Mouse (Mus musculus) megakaryocyte, adult 5-6 weeks (primary cell): ENCODE results near the gene Actr2. TPM values are rescaled to one million over a fixed set of nuclear protein-coding genes. Genes with fewer than 3 reads are reported as not detected.
"Not testable (repeated sequence)": the region's sequence is repeated elsewhere in the genome, so short reads cannot be mapped to it uniquely, and the experiment has no call there.

Source experiments
- ATAC-seq: 2 replicates; pipeline ENCODE4 v1.8.0; 2016; ENCODE audit warnings: mild to moderate bottlenecking, inconsistent platforms; ENCODE audit not compliant: poor library complexity, severe bottlenecking
- total RNA-seq, 2 experiments: library from RNA; stranded (forward) in 1 of 2; stranded (reverse) in 1 of 2; fragments of 153-499, 151-499 nt in 1 of 2; fragments of 221-1000, 200-1000 nt in 1 of 2; gene quantifications; 2 replicates each; pipeline versions ENCODE4 v1.2.3 to v1.2.4; 2015 to 2017

Gene Actr2
- total RNA-seq (2015) (366 and 385 TPM in 2 replicates), total RNA-seq (2017) (356 and 454 TPM in 2 replicates)

DNA sequence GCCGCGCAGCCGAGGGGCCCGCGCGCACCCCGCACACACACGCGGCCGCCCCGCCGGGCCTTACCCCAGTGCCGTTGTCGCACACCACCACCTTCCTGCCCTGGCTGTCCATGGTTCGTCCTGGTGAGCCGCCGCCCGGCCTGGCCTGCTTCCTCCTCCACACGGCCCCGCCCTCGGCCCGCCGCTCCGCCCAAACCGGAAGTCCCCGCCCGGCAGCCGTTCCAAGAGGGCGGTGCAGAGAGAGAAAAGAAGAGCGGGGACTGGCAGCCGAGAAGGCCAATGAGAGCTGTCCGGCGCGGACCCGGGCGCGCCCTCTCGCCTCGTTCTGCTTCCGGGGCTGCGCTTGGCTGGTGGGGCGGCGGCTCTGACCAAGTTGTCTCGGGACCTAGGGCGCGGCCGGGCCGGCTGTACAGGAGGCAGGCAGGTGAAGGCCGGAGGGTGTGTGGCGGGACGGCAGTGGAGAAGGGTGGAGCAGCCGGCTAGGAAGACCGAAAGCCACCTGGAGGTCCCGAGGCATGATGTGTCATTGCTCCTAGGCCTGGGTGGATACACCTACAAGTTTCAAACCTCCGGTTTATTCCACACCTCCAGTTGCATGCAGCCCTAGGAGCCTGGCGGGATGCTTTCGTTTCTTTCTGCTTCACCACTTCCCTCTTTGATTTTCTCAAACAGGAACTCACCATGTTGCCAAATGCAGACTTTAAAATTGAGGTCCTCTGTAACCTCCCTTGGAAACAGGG, at the start of gene Actr2:
Gene Actr2 (minus strand): TSS at position 173 of the 740 bp plus-strand sequence.
- ATAC-seq: peak; percentile 84

DNA sequence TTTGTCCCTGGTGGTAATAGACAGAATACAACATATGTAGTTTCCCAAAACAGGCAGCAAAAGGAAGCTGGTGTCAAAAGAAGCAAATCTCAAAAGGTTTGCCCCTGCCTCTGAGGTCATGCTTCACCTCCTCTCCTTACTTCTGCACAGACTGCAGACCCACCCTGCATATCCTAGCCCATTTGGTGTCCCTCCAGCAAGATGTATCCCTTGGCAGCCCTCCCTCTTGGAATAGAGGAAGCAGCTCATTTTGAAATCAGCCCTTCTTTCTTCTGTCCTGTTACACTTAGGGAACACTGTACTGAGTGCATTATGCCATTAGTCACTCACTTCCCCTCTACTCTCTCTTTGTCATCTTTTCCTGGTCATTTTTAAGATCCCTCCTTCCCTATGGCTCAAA, 46.2 kb upstream of the Actr2 start:
- ATAC-seq: peak; percentile 96

DNA sequence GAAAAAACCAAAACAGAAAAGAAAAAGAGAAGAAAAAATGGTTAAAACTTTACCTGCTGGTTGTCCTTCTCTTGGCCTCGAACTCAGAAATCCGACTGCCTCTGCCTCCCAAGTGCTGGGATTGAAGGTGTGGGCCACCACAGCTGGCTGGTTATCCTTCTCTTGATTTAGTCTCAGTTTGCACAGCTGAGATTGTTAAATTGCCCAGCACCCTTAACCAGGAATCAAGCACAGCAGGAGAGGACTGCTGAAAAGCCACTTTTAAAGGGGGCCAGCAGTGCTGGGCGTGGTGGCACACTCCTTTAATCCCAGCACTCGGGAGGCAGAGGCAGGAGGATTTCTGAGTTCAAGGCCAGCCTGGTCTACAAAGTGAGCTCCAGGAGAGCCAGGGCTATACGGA, 40.8 kb upstream of the Actr2 start:
- not testable (repeated sequence) for ATAC-seq

DNA sequence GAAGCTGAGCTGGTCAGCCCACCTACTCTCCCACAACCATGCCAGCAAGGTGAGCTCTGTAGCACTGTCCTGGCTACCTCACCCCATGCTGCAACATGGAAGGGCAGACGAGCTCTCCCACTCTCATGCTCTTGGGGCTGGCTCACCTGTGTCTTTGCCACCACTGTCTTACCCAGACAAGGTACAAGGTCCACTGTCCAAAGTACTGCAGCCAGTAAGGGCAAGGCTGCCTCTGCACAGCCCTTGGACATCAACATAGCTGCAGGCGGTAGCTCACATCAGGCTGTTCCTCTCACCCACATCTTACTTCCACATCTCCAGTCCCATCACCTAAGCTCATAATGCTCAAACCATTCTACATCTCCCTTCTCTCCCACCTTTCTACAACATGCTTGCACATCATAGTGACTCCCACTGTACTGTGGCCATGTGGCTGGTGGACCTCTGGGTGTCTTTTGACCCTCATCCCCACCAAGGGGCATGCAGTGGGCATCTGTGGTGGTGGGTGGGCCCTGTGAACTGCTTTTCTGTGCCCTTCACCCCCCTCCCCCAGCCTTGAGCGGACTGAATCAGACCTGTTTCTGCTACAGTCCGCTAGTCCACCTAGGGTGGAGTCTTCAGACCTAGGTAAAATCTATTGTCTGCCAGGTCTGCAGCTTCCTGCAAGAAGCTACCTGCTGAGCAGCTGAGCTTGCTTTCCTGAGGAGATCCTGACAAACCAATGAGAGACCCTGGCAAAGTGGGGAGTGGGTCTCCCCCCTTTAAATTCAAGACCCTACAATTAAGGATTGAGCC, 39.6 kb upstream of the Actr2 start:
- ATAC-seq: no peak

DNA sequence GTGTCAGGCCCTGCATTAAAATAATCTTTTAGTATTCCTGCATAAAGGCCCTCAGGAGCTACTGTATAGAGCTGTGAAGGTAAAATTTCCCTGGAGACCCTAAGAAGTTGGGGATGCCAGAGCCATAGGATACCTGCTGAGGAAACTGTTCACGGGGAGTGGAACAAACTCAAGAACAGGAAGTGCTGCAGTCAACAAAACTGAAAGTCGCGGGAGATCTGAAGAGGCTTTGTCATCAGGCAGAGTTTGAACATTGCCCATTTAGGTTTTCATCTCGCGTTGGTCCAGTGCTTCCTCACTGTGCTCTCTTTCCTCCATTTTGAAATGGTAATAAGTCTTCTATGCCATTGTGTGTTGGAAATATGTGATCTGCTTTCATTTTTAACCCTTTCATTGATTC, 38.6 kb upstream of the Actr2 start:
- peak; percentile 77 for ATAC-seq

- ATAC-seq: no peak
Measured at GRCm38 (mm10) chr11:20149936-20150335, 37.2 kb upstream of the Actr2 start.

DNA sequence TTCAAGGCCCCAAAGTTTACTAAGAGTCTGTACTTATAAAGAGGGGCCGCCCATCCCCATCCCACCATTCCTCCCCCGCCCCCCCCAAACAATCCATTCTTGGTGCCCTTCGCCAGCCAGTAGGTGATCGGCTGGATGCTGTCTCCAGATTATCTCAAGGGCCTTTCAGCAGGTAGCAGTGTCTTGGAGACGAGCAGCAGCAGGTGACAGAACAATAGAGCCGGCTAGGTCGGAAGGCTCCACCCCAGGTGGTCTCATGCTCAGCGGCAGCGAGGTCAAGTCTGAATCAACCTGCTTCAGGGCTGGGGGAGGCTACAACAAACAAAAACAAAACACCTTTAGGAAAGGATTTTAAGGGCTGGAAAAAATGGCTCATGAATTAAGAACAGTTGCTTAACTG, 32.7 kb upstream of the Actr2 start:
- no peak for ATAC-seq

DNA sequence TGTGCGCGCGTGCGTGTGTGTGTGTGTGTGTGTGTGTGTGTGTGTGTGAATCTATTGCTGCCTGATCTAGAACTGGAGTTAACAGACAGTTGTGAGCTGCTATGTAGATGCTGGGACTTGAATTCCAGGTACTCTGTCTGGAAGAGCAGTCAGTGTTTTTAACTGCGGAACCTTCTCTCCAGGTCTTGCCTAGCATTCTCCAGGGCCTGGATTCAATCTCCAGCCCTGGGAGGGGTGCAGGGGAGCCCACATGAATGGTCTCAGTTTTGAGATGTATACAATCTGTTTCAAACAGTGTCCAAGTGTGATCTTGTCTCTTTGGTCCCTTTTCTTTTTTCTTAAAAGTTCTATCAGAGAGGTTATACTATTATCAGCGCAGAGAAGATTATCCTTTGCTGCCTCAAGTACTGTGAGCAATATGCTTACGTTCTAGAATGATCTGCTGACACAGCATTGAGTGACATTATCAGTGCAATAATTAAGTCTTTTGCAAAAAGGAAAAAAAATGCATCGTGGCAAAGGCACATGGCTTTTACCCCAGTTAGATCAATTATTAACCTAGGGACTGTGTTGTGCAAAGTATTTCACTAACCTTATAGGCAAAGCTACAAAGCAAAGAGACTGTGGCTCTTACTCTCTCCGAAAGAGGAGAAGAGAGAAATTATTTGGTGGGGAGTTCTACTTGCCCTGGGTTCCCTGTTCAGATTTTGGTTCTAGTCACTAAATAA, 32.0 kb upstream of the Actr2 start:
- ATAC-seq: no peak

- 0 out of 2 replicates have a peak, but pooled peaks have one; percentile 47 for ATAC-seq
Measured at GRCm38 (mm10) chr11:20143687-20144086, 31.0 kb upstream of the Actr2 start.

DNA sequence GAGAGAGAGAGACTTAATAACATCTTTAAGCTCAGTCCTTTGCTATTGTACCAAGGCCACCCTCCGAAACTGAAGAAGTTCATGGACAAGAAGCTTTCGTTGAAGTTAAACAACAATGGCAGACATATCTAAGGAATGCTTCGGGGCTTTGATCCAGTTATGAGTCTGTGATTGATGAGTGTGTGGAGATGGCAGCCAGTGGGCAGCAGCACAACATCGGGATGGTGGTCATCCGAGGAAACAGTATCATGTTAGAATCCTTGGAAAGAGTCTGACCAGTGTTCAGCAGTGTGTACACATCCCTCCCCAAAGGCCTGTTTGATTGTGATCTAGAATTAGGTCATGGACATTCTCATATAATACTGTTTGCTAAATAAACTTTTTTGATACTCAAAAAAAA, 29.8 kb upstream of the Actr2 start:
- no peak for ATAC-seq

GRCm38 (mm10) chr11:20140286-20140685, 27.6 kb upstream of the Actr2 start:
- ATAC-seq: no peak

DNA sequence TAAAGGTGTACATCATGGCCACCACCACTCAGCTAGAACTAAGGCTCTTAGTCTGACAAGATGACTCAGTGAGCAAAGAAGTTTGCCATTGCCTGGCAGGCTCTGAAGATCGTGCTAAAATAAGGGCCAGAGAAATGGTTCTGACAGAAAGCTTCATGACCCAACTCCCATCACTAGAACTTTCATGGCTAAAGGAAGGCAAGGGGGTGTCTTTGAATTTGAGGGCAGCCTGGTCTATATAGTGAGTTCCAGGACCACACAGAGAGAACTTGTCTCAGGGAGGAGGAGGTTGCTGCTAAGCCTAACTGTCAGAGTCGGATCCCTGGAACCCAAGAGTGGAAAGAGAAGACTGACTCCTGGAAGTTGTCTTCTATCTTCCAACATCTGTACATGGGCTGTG, 27.0 kb upstream of the Actr2 start:
- ATAC-seq: no peak

- no peak for ATAC-seq
Measured at GRCm38 (mm10) chr11:20138498-20139208, 25.9 kb upstream of the Actr2 start.

DNA sequence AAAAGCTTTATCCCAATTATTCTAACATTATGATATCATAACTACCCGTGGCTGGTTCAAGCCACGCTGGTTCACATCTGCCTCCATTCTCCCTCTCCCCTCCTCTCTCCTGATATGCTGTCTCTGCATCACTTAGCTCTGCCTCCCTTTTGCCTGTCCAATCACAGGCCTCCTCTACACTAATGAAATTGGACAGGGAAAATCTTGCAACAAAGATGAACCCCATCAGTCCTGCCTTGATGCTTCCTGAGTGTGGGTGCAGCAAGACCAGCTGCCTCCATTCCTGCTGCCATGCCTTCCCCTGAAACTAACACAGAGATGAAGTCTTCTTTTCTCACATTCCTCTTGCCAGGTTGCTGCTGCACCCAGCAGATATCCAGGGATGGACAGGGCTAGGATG, 25.2 kb upstream of the Actr2 start:
- ATAC-seq: no peak

DNA sequence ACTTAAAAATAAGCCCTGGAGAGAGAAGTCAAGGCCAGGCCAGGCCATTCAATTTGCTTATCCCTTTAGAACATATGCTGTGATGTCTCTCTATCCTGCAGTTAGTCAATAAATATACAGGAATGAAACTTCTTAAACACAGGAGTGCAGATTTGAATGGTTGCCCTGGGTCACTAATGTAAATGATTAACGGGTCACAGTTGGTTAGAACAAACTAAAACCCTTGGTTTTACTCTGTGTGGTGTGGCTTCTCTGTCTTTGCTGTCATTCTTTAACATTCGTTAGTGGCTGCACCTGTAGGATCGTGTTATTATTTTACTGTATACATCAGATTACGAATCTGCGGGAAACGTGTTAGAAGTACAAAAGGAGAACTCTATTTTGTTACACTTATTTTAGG, 23.6 kb upstream of the Actr2 start:
- no peak for ATAC-seq

DNA sequence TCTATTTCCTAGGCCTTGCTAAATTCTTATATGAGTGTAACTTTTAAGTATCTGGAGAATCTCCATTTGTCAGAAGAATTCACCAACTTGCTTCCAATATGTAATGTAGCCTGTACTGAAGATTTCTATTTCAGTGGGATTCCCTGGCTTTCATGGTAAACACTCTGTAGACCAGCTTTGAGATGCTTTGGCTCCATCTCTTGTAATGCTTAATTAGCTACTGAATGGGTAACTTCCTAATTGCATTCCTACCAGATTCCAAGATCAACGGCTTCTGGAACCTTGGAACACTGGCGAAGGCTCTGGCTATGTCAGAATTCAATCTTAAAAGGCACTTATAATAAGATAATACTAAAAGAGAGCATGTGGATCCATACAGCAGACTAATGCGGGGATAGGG, 22.2 kb upstream of the Actr2 start:
- ATAC-seq: not testable (repeated sequence)

- no peak for ATAC-seq
Measured at GRCm38 (mm10) chr11:20133721-20134120, 21.0 kb upstream of the Actr2 start.

- ATAC-seq: peak; percentile 100
Measured at GRCm38 (mm10) chr11:20132955-20133562, 20.3 kb upstream of the Actr2 start.

GRCm38 (mm10) chr11:20126673-20127516, 14.2 kb upstream of the Actr2 start:
- ATAC-seq: no peak
